In the genomic region with DNA sequence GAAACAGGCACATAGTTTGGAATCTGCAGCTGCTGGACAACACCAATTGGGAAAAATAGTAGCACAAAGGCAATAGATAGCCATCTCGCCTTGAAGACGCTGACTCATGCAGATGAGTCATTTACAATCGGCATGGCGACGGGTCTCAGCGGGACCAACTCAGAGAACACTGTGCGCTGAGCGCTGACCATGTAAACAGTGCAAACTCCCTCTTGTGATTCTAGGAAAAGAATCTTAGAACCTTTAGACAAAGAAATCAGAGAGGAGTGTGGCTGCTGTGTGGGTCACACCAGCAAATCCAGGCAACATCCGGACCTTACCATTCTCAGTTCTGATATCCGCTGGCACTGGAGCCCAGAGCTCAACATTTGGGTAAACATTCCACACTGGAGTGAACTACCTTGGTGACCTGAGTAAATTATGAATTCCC, we compare ENCODE assay signal across 8 mouse cellular contexts. TPM values are rescaled to one million over a fixed set of nuclear protein-coding genes. Genes with fewer than 3 reads are reported as not detected.
DNase-seq lines count a peak whose midpoint lies in the region; ATAC-seq and TF ChIP-seq lines count a peak whose summit lies in the region.

No protein-coding gene starts in this region.

- peak; percentile 36 for DNase-seq in embryo, embryonic 11 days
- no peak for DNase-seq in embryo, embryonic 9.5 days (ENCODE audit: extremely low spot score)
- no peak for DNase-seq in Patski (ENCODE audit: low read depth, low spot score)
- peak; percentile 60 for DNase-seq in gastrocnemius, postnatal 14 days

- TF ChIP-seq CTCF in Patski (IDR thresholded peaks at IDR 0.05) = no peak

- no peak overlapping the region for H3K4me3 ChIP-seq in kidney, embryonic 16.5 days (ENCODE audit: low read length)
- H3K4me3 ChIP-seq in megakaryocyte, embryonic 14.5 days (replicated peaks) = peak overlapping the region; percentile 90
- no peak overlapping the region for H3K4me3 ChIP-seq in neural tube, embryonic 15.5 days (replicated peaks)
- H3K4me3 ChIP-seq in forebrain, embryonic 13.5 days = no peak overlapping the region

- 0 out of 2 replicates have a peak, but pooled peaks cover 8% of the 10 kb centered on the region for H3K4me1 ChIP-seq in kidney, embryonic 16.5 days (ENCODE audit: insufficient read depth, low read length)
- H3K4me1 ChIP-seq in megakaryocyte, embryonic 14.5 days = peaks cover 85% of the 10 kb centered on the region
- no peaks in the 10 kb centered on the region for H3K4me1 ChIP-seq in neural tube, embryonic 15.5 days
- H3K4me1 ChIP-seq in forebrain, embryonic 13.5 days = no peaks in the 10 kb centered on the region

- no peak overlapping the region for H3K9ac ChIP-seq in kidney, embryonic 16.5 days (replicated peaks; ENCODE audit: low read length)
- no peak overlapping the region for H3K9ac ChIP-seq in neural tube, embryonic 15.5 days (replicated peaks)
- no peak overlapping the region for H3K9ac ChIP-seq in forebrain, embryonic 13.5 days

- peak; percentile 86 for ATAC-seq in Patski
- peak; percentile 43; the same call in 1 of the 2 replicates for ATAC-seq in kidney, embryonic 16.5 days (ENCODE audit: low FRiP score, low TSS enrichment)
- no peak for ATAC-seq in neural tube, embryonic 15.5 days (ENCODE audit: low FRiP score)
- no peak for ATAC-seq in forebrain, embryonic 13.5 days

- WGBS in kidney, embryonic 16.5 days = 36% methylated on average over 10 of the region's 10 CpGs
- 55% methylated on average over 10 of the region's 10 CpGs for WGBS in neural tube, embryonic 15.5 days
- 67% methylated on average over 10 of the region's 10 CpGs for WGBS in forebrain, embryonic 13.5 days

- POLR2A ChIA-PET in Patski (lab: Charles Lee) = interaction anchor here (1.4 kb wide), 1 partner anchor 18 kb away, joined by 4 read pairs; no protein-coding TSS in a partner anchor

- peak overlapping the region; percentile 9 for H3K4me2 ChIP-seq in kidney, embryonic 16.5 days (replicated peaks; ENCODE audit: low read depth, low read length)
- no peak overlapping the region for H3K4me2 ChIP-seq in neural tube, embryonic 15.5 days
- no peak overlapping the region for H3K4me2 ChIP-seq in forebrain, embryonic 13.5 days

- no peaks in the 10 kb centered on the region for H3K9me3 ChIP-seq in kidney, embryonic 16.5 days (ENCODE audit: low read length)
- no peaks in the 10 kb centered on the region for H3K9me3 ChIP-seq in megakaryocyte, embryonic 14.5 days
- H3K9me3 ChIP-seq in neural tube, embryonic 15.5 days (replicated peaks) = no peaks in the 10 kb centered on the region
- H3K9me3 ChIP-seq in forebrain, embryonic 13.5 days (replicated peaks) = no peaks in the 10 kb centered on the region

- H3K36me3 ChIP-seq in kidney, embryonic 16.5 days (ENCODE audit: insufficient read depth, low read length) = no peaks in the 10 kb centered on the region
- no peaks in the 10 kb centered on the region for H3K36me3 ChIP-seq in megakaryocyte, embryonic 14.5 days (replicated peaks; ENCODE audit: low read length)
- H3K36me3 ChIP-seq in neural tube, embryonic 15.5 days = no peaks in the 10 kb centered on the region
- no peaks in the 10 kb centered on the region for H3K36me3 ChIP-seq in forebrain, embryonic 13.5 days (ENCODE audit: poor library complexity, severe bottlenecking)

- CTCF ChIA-PET in Patski (lab: Charles Lee) = interaction anchor here (0.8 kb wide), 1 partner anchor 11 kb away, joined by 3 read pairs; no protein-coding TSS in a partner anchor

- no peaks in the 10 kb centered on the region for H3K27me3 ChIP-seq in Patski
- H3K27me3 ChIP-seq in kidney, embryonic 16.5 days (ENCODE audit: insufficient read depth, low read length) = no peaks in the 10 kb centered on the region
- H3K27me3 ChIP-seq in megakaryocyte, embryonic 14.5 days (replicated peaks) = no peaks in the 10 kb centered on the region
- H3K27me3 ChIP-seq in neural tube, embryonic 15.5 days (replicated peaks) = no peaks in the 10 kb centered on the region
- H3K27me3 ChIP-seq in forebrain, embryonic 13.5 days = no peaks in the 10 kb centered on the region

- intact Hi-C loops in gastrocnemius, postnatal 14 days (cut with DNase I; ENCODE audit: low total_unique reads) = no loop called here

- peak overlapping the region; percentile 60 for H3K27ac ChIP-seq in kidney, embryonic 16.5 days (ENCODE audit: low read length)
- no peak overlapping the region for H3K27ac ChIP-seq in neural tube, embryonic 15.5 days (replicated peaks)
- H3K27ac ChIP-seq in forebrain, embryonic 13.5 days = no peak overlapping the region

- in situ Hi-C loops in Patski (cut with MboI; ENCODE audit: low pct_unique_long_range_greater_than_20kb) = no loop called here

RNA-seq across cellular contexts. Expression of gene Klf6, which starts 16.1 kb away (rescaled TPM):
- 98.7 TPM for polyA plus RNA-seq in Patski (2021)
- total RNA-seq in gastrocnemius, postnatal 14 days (2021) = 10 to 100 TPM; 21.8 to 32.9 TPM
- polyA plus RNA-seq in kidney, embryonic 16.5 days (2015; fragmentation: Nextera tagmentation; extraction: Ambion mirVana) = 57.3 and 65.4 TPM in 2 replicates
- 51.6 and 132 TPM in 2 replicates for polyA plus RNA-seq in megakaryocyte, embryonic 14.5 days (2012; ENCODE audit: insufficient read depth, low replicate concordance)
- 88.2 and 90.5 TPM in 2 replicates for polyA plus RNA-seq in neural tube, embryonic 15.5 days (2015; fragmentation: Nextera tagmentation; extraction: Ambion mirVana)
- 61.4 and 63.5 TPM in 2 replicates for polyA plus RNA-seq in forebrain, embryonic 13.5 days (2015; fragmentation: Nextera tagmentation; extraction: Ambion mirVana)

Comparison
In these comparisons a context has a peak if more than half of its experiments do, and no peak if none do; other contexts are left out.
1. DNase-seq: peak in embryo, embryonic 11 days (single experiment) and gastrocnemius, postnatal 14 days (single experiment); none in embryo, embryonic 9.5 days (single experiment) and Patski (single experiment).
2. ATAC-seq: peak in Patski (single experiment) and kidney, embryonic 16.5 days (single experiment); none in neural tube, embryonic 15.5 days (single experiment) and forebrain, embryonic 13.5 days (single experiment).